Mouse (Mus musculus): ENCODE data around the gene Sin3b.
"Not testable (repeated sequence)": the region's sequence is repeated elsewhere in the genome, so short reads cannot be mapped to it uniquely, and the experiment has no call there.

The Sin3b gene

DNA sequence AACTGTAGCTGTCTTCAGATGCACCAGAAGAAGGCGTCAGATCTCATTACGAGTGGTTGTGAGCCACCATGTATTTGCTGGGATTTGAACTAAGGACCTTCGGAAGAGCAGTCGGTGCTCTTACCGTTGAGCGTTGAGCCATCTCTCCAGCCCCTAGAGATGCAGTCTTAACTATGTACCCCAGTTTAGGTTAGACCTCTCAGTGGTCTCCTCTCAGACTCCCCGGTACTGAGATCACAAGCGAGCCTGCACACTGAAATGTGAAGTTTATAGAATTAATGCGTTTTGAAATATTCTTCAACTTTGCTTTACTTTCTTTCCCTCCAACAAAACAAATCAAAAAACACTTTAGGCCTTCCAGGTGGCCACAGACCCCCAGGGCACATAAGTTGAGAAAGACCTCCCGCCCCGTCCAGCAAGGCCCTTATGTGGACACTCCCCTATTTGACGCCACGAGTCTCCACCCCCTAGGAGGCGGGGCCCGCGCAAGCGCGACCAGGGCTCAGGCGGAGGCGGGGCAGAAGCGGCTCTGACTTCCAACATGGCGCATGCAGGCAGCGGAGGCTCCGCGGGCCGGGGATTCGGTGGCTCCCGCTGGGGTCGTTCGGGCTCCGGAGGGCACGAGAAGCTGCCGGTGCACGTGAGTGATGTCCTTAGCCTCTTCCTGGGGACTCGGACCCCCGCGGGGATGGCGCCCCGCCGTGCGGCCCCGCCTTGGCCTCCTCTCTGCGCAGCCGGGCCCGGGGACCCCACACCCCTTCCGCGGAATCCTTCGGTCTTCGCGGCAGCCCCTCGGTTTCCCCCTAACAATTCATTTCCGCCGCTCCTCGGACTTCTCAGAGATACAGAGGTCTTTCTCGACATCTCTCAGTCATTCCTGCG, at the start of gene Sin3b:
TSS of gene Sin3b (plus strand) at position 517 of the 882 bp plus-strand sequence.
- DNase-seq (ENCODE audit: low spot score in 2 of 2) = peak; percentile 91 to 95

DNA sequence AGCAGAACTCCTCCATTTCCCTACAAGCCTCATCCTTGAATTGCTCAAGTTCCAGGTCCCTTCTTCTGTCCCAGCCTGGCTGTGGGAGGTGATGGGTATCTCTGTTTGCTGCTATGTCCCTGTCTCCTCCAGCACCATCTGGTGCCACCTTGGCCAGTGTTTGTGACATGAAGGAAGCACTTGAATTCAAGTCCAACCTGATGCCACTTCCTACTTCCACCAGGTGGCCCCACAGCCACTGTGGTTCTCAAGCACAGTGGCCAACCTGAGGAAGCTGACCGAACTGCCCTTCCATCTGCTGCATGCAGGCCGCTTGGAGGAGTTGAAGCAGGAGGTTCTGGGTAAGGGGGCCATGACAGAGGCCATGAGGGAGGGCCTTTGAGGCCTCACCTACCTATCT, 48.9 kb upstream of the Sin3b start:
- DNase-seq (ENCODE audit: low spot score in 2 of 2) = no peak

DNA sequence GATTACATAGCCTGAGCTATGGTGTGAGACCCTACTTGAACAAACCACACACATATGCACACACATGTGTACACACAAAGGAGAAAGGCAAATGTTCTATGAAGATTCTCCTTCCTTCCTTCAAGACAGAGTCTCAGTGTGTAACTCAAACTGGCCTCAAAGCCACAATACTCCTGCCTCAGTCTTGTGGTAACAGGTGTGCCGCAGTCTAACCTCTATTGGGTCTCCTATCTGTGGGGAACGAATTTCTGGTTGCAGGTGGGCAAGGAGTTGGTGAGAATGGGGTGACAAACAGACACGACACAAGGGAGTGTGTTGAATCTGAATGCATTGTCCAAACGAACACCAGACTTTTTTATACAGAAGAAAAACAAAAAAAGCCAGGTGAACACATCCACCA, 46.6 kb upstream of the Sin3b start:
- no peak for DNase-seq (ENCODE audit: low spot score in 2 of 2)

DNA sequence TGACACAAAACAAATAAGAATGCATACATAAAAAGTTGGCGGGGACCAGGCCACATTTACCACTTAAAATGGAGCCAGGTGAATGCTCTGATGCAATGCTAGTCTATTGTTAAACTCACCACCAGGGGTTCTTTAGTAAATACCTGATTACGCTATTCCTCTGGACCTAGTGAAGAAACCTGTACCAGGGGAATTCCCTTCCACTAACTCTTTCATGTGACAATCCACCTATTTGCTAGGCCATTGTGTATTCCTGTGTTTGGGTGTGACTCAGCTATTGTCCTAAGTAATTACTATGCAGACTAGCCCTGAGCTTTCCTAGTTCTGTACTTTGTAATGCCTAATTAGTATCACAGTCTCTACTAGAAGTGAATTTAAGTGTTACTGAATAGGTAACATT, 46.2 kb upstream of the Sin3b start:
- not testable (repeated sequence) for DNase-seq (ENCODE audit: low spot score in 2 of 2)

DNA sequence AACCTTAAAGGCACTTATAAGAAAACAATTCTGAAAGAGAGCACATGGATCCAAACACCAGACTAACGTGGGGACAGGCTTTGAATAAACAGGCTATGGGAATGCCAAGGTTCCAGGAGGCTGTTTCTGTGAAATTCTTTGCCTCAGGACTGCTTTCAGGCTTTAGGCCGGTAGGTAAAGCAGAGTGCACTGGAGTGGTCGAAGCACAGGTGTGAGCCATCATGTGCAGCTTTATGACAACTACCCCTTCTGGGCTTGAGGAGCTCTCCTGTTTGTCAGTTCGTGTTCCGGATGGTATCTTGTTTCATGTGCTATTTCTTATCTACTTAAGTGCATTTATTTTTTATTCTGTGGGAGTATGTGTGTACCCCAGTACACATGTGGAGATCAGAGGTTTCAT, 45.8 kb upstream of the Sin3b start:
- DNase-seq (ENCODE audit: low spot score in 2 of 2) = no peak

DNA sequence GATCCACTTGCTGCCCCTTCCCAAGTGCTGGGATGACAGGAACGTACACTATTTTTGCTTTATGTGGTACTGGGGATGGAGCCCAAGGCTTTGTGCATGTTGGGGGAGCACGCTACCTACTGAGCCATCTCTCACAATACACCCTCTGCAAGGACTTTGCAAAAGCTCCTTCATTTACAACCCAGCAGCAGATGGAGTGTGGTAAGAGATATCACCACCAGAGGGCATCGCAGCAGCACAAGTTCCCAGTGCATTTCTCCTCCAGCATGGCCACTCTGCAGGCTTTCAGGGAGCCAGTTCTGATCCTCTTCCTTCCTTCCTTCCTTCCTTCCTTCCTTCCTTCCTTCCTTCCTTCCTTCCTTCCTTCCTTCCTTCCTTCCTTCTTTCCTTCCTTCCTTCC, 43.0 kb upstream of the Sin3b start:
- DNase-seq (ENCODE audit: low spot score in 2 of 2) = peak; percentile 44 to 67

DNA sequence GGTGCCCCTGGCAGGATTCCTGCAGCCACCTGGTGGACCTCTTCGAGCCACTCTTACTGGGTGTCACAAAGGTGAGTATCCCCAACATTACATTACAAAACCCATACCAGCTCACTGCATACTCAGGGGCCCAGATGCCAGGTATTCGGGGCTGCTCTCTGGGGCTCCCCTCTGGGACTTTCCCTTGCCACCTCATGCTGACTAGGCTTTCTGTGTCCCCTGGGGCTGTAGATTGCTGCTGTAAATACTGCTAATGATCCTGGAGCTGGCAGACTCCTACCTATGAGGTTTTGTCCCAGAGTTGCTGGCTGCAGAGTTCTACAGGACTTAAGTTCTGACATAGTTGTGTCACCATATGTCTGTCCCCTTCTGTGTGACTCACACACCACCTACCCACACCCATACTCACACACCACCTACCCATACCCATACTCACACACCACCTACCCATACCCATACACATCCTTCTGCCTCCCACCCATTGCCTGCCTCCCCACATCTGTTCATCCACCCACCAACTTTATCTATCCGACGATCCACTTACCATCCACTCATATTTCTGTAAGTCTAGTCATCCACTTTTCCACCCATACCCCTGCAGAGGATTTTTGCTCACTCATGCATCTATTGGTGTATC, 40.9 kb upstream of the Sin3b start:
- no peak for DNase-seq (ENCODE audit: low spot score in 2 of 2)

DNA sequence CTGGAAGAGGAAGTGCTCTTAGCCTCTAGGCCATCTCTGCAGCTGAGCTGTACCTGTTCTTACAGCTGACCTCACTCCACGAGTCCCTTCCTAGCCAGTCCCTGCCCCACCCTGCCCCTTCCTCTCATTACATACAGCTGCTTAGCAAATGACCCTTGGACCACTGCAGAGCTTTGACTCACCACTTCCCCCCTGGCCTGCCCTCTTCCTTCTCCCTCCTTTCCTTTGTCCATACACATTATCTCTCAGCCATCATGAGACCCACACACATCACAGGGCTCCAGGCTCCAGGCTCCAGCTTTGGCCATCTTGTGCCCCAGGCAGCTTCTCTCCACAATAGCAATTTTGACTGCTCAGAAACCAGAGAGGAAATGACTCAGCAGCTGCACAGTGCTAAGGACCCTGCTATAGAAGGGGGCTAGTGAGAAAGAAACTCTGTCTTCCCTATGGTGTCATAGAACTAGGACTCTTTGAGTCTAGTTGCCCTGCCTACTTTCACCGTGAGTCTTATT, 40.0 kb upstream of the Sin3b start:
- DNase-seq (ENCODE audit: low spot score in 2 of 2) = no peak

DNA sequence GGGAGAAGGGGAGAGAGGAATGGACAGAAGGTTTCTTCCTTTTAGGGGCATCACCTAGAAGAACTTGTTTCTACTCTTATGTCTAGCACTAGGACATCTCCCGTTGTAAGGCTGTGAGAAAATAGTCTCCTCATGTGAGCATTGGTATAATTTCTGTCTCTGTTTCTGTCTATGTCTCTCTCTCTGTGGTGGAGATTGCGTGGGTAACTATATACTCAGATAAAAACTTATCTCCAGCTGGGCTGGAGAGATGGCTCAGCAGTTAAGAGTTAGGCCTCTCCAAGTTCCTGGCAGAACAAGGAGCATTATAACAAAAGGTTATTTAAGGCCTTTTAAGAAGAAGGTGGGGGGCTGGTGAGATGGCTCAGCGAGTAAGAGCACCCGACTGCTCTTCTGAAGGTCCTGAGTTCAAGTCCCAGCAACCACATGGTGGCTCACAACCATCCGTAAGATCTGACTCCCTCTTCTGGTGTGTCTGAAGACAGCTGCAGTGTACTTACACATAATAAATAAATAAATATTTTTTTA, 39.4 kb upstream of the Sin3b start:
- DNase-seq (ENCODE audit: low spot score in 2 of 2) = not testable (repeated sequence)

DNA sequence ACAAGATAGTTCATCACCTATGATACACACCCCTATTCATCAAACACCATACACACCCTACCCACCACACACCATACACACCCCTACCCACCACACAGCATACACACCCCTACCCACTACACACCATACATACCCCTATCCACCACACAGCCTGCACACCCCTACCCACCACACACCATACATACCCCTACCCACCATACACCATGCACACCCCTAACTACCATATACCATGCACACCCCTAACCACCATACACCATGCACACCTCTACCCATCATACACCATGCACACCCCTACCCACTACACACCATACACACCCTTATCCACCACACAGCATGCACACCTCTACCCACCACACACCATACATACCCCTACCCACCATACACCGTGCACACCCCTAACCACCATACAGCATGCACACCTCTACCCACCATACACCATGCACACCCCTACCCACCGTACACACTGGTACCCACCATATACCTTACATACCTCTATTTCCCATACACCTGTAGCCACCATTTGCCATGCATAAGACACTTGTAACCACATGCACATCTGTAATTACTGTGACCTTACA, 24.6 kb upstream of the Sin3b start:
- DNase-seq (ENCODE audit: low spot score in 2 of 2) = no peak

DNA sequence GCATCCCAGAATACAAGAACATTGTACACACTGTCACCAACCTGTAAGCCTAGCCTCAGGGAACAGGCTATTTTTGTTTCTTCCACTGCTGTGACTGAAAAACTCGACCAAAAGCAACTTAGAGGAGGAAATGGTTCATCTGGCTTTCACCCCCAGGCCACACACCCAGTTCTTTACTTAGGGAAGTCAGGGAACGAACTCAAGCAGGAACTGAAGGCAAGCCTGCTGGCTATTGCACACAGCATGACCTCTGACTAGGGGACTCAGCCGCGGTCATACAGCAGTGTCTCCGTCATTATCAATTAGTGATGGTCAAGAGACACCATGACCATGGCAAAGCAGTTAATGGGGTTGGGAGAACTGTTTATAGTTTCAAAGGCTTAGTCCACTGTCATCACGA, 10.5 kb upstream of the Sin3b start:
- DNase-seq (ENCODE audit: low spot score in 2 of 2) = no peak

DNA sequence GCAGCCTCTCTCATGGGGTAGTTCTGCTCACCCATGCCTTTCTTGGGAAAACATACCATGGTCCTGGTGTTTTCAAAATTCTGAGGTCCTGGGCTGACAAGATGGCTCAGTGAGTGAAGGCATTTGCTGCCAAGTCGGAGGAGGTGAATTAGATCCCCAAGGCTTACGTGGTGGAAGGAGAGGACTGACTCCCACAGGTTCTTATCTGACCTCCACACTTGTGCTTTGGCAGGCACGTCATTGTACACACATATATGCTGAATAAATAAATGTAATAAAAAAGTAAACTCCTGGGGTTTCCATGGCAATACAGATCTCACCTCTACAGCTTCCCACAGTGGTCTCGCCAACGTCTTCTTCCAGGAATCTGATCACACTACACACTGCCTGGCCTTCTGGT, 6.5 kb upstream of the Sin3b start:
- no peak for DNase-seq (ENCODE audit: low spot score in 2 of 2)

DNA sequence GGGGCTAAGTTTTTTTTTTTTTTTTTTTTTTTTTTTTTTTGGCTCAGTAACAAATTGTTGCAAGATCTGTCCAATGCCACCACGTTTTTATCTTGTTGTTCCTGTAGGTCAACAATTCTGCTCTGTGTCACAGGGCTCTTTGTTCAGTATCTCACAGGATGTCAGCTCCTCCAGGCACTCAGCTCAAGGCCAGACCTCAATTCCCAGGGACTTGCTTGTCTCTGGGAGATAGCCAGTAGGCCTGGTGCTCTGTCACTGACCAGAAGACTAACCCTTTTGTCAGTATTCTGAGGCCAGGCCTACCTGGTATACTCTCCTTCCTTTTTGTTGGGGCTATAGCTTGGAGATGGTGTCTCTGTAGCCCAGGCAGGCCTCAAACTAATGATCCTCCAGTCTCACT, 2.5 kb upstream of the Sin3b start:
- DNase-seq (ENCODE audit: low spot score in 2 of 2) = no peak

DNA sequence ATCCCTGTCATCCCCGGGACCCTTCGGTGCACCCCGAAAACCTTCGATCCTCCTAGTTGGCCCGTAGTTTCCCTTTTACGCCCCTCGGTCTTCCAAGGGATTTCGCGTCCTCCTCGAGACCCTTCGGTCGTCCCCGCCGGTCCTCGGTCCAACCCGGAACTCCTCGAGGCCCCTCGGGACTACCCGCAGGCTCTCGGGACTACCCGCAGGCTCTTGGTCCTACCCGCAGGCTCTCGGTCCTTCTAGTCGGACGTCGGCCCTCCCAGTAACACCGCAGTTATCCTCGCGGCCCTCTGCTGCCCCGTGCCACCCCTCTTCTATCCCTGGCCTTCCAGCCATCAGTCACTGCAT, 541 bp downstream of the Sin3b start:
- peak in 1 of 2 experiments; percentile 30 for DNase-seq (ENCODE audit: low spot score in 2 of 2)

DNA sequence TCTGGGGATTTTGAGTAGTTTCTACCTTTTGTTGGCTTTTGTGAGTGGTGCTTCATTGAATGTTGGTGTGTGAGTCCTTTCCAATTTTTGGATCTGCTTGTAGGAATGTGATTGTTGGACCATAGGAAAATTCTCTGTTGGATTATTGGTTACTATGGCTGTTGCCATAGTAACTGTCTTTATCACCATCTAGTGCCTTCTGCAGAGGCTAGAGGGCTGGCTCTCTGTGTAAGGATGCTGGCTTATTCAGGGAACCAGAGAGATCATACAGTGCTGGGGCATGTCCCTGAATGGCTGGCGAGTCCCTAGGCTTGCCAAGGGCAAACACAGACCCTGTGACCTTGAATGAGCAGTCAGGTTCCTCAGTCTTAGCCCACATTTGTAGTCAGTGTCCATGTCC, 5.6 kb downstream of the Sin3b start:
- no peak for DNase-seq (ENCODE audit: low spot score in 2 of 2)

DNA sequence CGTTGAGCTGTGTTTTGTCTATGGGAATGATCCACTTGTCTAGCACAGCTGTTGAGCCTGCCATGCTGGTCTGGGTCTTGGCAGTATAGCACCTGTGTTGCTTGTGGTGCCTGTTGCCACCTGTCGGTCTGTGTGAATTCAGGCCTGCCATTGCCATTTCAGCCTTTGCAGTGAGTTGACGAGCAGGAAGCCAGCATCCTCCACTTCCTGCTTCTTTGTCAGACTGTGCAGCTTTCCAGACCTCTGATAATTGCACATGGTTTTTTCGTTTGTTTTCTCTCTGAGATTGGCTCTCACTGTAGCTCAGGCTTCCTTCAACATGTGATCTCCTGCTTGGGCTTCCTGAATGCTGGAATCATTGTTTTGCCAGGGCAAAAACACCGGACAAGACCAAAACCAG, 11.9 kb downstream of the Sin3b start:
- no peak for DNase-seq (ENCODE audit: low spot score in 2 of 2)

DNA sequence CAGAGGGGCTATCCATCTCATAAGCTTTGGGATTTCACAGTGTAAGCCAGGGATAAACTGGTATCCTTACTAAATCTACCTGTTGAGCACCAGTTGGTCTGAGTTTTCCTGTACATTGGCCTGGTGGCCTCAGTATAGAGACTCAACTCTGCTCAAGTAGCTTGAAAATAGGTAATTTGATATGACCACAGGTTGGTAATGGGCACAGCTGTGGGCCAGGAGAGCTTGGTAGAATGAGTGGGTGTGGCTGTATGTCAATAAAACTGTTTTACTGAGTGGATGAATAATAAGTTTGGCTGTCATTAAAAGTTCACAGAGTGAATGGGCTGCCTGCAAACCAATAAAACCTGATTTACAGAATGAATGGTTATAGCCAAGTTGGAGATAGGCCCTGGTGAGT, 13.8 kb downstream of the Sin3b start:
- DNase-seq (ENCODE audit: low spot score in 2 of 2) = no peak

DNA sequence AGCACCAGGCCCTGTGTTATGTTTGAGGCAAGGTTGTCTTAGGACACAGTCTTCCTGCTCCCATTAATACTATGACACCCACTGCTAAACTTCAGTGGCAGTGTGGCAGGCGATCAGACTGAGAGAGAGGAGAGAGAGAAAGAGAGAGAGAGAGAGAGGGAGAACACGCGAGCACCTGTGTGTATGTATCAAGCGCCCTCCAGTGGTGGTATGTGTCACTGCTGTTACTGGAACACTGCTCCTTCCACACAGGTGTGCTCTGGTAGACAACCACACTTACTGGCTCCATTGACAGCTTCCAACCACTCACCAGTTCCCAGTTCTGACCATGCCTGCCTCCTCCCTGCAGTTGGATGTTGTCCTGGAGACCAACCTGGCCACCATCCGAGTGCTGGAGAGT, 23.0 kb downstream of the Sin3b start:
- DNase-seq (ENCODE audit: low spot score in 2 of 2) = peak in 1 of 2 experiments; percentile 49

DNA sequence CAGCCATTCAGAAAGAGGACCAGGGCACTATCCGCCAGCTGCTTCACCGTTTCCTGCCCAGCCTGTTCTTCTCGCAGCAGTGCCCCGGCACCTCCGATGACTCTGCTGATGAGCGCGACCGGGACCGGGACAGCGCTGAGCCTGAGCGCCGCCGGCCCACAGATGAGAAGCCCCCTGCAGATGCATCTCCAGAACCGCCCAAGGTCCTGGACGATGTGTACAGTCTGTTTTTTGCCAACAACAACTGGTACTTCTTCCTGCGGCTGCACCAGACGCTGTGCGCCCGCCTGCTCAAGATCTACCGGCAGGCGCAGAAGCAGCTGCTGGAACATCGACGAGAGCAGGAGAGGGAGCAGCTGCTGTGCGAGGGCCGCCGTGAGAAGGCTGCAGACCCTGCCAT, 26.8 kb downstream of the Sin3b start:
- DNase-seq (ENCODE audit: low spot score in 2 of 2) = no peak

DNA sequence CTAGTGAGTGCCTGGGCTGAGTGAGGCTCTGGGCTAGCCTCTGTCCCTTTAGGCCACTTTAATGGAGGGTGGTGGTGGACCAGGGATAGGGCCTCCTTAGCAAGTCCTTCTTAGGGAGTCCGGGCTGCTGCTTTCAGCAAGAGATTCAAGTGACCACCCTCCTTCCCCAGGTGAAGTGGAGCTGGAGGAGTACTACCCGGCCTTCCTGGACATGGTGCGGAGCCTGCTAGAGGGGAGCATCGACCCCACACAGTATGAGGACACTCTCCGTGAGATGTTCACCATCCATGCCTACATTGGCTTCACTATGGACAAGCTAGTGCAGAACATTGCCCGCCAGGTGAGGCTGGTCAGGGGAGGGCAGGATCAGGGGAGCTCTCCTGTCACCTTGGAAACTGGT, 27.2 kb downstream of the Sin3b start:
- DNase-seq (ENCODE audit: low spot score in 2 of 2) = no peak

DNA sequence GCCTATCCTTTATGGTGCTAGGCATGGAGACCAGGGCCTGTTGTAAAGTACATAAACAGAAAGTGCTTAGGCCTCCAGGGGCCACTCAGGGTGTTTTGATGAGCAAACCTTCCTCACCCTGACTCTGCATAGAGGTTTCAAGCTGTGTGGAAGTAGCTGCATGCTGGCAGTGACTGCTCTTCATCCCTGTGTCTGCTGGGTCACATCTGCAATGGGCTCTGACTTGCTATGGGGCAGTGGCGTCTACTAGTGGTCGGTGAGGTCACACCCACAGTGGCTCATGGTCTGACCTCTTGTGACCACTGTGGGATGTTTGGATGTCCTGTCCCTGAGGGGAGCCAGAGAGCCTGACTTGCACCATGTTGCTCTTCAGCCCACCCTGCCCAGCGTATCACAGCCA, 28.0 kb downstream of the Sin3b start:
- no peak for DNase-seq (ENCODE audit: low spot score in 2 of 2)

DNA sequence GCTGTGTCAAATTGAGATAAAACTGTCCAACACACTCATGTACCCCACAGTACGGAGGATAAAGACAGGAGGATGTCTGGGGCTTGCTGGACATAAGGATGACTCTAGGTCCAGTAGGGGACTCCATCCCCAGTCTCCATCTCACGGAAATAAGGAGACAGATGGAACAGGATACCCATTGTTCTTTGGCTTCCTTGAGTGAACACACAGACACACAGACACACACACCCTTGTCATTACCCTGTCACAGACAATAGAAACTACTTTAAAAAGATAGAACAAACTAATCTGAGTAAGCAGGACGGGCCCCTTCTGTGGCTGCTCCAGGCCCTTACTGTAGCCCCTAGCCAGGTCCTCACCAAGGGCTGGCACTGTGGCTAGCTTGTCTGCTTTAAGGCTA, 29.2 kb downstream of the Sin3b start:
- no peak for DNase-seq (ENCODE audit: low spot score in 2 of 2)

DNA sequence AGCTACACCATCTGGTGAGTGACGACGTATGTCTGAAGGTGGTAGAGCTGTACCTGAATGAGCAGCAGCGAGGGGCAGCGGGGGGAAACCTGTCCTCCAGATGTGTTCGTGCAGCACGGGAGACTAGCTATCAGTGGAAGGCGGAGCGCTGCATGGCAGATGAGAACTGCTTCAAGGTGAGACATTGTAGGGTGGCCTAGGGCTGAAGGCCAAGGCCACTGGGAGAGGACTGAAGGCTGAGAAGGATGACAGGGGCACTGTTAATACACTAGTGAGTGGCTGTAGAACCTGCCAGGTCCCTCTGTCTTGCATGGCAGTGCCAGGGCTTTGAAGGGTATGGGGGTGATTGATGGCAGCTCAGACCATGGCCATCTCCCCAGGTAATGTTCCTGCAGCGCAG, 30.1 kb downstream of the Sin3b start:
- peak in 1 of 2 experiments; percentile 0 for DNase-seq (ENCODE audit: low spot score in 2 of 2)

All from cerebellum, postnatal 4 days (tissue).